Mouse (Mus musculus) MEL (cell line): ENCODE data around the gene Tmem205. TPM values are rescaled to one million over a fixed set of nuclear protein-coding genes. Genes with fewer than 3 reads are reported as not detected.

ENCODE experiments used
- DNase-seq: peaks from one replicate; pipeline ENCODE4 v3.0.0; 2011; ENCODE audit warnings: low read depth, low spot score
- H3K27ac ChIP-seq: 2 replicates; pipeline ENCODE4 v1.5.1; 2012; ENCODE audit warnings: low read depth, mild to moderate bottlenecking, control low read depth, low read length, moderate library complexity; ENCODE audit not compliant: control insufficient read depth
- H3K27me3 ChIP-seq, 2 experiments: fragments of 150-350 bp in 1 of 2; sonication (generic) in 1 of 2; 2 replicates each; pipeline ENCODE4 v1.6.1; 2012; ENCODE audit warnings: low read length in 2 of 2, mild to moderate bottlenecking in 2 of 2, improper control_type of control experiment in 1 of 2, moderate library complexity in 1 of 2; ENCODE audit not compliant: insufficient read depth in 2 of 2, control insufficient read depth in 1 of 2
- H3K36me3 ChIP-seq, 2 experiments: 2 replicates each; pipeline ENCODE4 v1.6.1; 2012 to 2014; ENCODE audit warnings: low read length in 2 of 2, improper control_type of control experiment in 1 of 2, inconsistent platforms in 1 of 2, mild to moderate bottlenecking in 1 of 2; ENCODE audit not compliant: insufficient read depth in 2 of 2, control insufficient read depth in 1 of 2
- H3K4me1 ChIP-seq, 2 experiments: fragments of 150-350 bp in 1 of 2; sonication (generic) in 1 of 2; 2 replicates each; pipeline ENCODE4 v1.6.1; 2012; ENCODE audit warnings: low read length in 2 of 2, improper control_type of control experiment in 1 of 2, mild to moderate bottlenecking in 1 of 2; ENCODE audit not compliant: insufficient read depth in 2 of 2, control insufficient read depth in 1 of 2
- H3K4me3 ChIP-seq, 2 experiments: fragments of 150-350 bp in 1 of 2; sonication (generic) in 1 of 2; 2 replicates each; pipeline ENCODE4 v1.5.1; 2012; ENCODE audit warnings: low read depth in 2 of 2, low read length in 2 of 2, mild to moderate bottlenecking in 2 of 2, moderate library complexity in 2 of 2, control low read depth in 1 of 2, improper control_type of control experiment in 1 of 2; ENCODE audit not compliant: control insufficient read depth in 1 of 2, insufficient read depth in 1 of 2
- H3K79me2 ChIP-seq: 2 replicates; pipeline ENCODE4 v1.6.1; 2012; ENCODE audit warnings: mild to moderate bottlenecking, low read length, moderate library complexity; ENCODE audit not compliant: control insufficient read depth, poor library complexity, insufficient read depth
- H3K9ac ChIP-seq: 2 replicates; pipeline ENCODE4 v1.6.1; 2012; ENCODE audit warnings: low read depth, mild to moderate bottlenecking, control low read depth, low read length, moderate library complexity; ENCODE audit not compliant: control insufficient read depth, poor library complexity, severe bottlenecking
- H3K9me3 ChIP-seq: fragments of 150-350 bp; sonication (generic); replicated peaks from 2 replicates; pipeline ENCODE4 v1.6.1; 2012; ENCODE audit warnings: mild to moderate bottlenecking, low read length, improper control_type of control experiment, moderate library complexity; ENCODE audit not compliant: insufficient read depth
- BHLHE40 ChIP-seq: IDR thresholded peaks from 2 replicates; pipeline ENCODE4 v1.6.1; 2012; ENCODE audit warnings: low read depth, mild to moderate bottlenecking, inconsistent platforms, low read length, improper control_type of control experiment, borderline replicate concordance
- CHD1 ChIP-seq: IDR thresholded peaks from 2 replicates; pipeline ENCODE4 v1.6.1; 2012; ENCODE audit warnings: low read depth, mild to moderate bottlenecking, inconsistent platforms, low read length, improper control_type of control experiment
- CHD2 ChIP-seq: IDR thresholded peaks from 2 replicates; pipeline ENCODE4 v1.6.1; 2011; ENCODE audit warnings: low read length, improper control_type of control experiment
- EP300 ChIP-seq, 2 experiments: IDR thresholded peaks; 2 replicates each; pipeline ENCODE4 v1.6.1; 2011; ENCODE audit warnings: improper control_type of control experiment in 2 of 2, low read length in 2 of 2, low read depth in 1 of 2, mild to moderate bottlenecking in 1 of 2
- ETS1 ChIP-seq: IDR thresholded peaks from 2 replicates; pipeline ENCODE4 v1.6.1; 2012; ENCODE audit warnings: low read depth, mild to moderate bottlenecking, inconsistent platforms, low read length, improper control_type of control experiment, moderate library complexity
- HCFC1 ChIP-seq: IDR thresholded peaks from 2 replicates; pipeline ENCODE4 v1.6.1; 2012; ENCODE audit warnings: low read depth, mild to moderate bottlenecking, inconsistent platforms, low read length, improper control_type of control experiment, moderate library complexity
- JUND ChIP-seq: IDR thresholded peaks from 2 replicates; pipeline ENCODE4 v1.6.1; 2011; ENCODE audit warnings: low read depth, mild to moderate bottlenecking, improper control_type of control experiment, low read length
- KAT2A ChIP-seq: conservative IDR thresholded peaks from 2 replicates; pipeline ENCODE4 v1.6.1; 2012; ENCODE audit warnings: low read depth, low read length, improper control_type of control experiment, inconsistent platforms
- MAFK ChIP-seq: IDR thresholded peaks from 2 replicates; pipeline ENCODE4 v1.6.1; 2011; ENCODE audit warnings: low read depth, mild to moderate bottlenecking, low read length, improper control_type of control experiment, borderline replicate concordance
- MYC ChIP-seq: IDR thresholded peaks from 2 replicates; pipeline ENCODE4 v1.6.1; 2011; ENCODE audit warnings: low read depth, mild to moderate bottlenecking, low read length, improper control_type of control experiment, moderate library complexity
- NELFE ChIP-seq: IDR thresholded peaks from 2 replicates; pipeline ENCODE4 v1.6.1; 2011; ENCODE audit warnings: low read depth, low read length, improper control_type of control experiment
- POLR2A ChIP-seq, 2 experiments: IDR thresholded peaks; 2 replicates each; pipeline ENCODE4 v1.6.1; 2011 to 2012; ENCODE audit warnings: low read length in 2 of 2, mild to moderate bottlenecking in 2 of 2, control low read depth in 1 of 2, improper control_type of control experiment in 1 of 2, low read depth in 1 of 2, moderate library complexity in 1 of 2; ENCODE audit not compliant: control insufficient read depth in 1 of 2, insufficient read depth in 1 of 2, poor library complexity in 1 of 2
- POLR2AphosphoS2 ChIP-seq: IDR thresholded peaks from 2 replicates; pipeline ENCODE4 v1.6.1; 2011; ENCODE audit warnings: low read length, improper control_type of control experiment
- POLR2AphosphoS5 ChIP-seq: IDR thresholded peaks from 2 replicates; pipeline ENCODE4 v1.6.1; 2012; ENCODE audit warnings: low read depth, borderline replicate concordance, mild to moderate bottlenecking, inconsistent platforms, low read length, moderate library complexity, mixed read lengths
- RCOR1 ChIP-seq: IDR thresholded peaks from 2 replicates; pipeline ENCODE4 v1.6.1; 2012; ENCODE audit warnings: low read depth, mild to moderate bottlenecking, inconsistent platforms, low read length, improper control_type of control experiment
- SIN3A ChIP-seq: IDR thresholded peaks from 2 replicates; pipeline ENCODE4 v1.6.1; 2012; ENCODE audit warnings: low read length, improper control_type of control experiment, inconsistent platforms
- SMC3 ChIP-seq: IDR thresholded peaks from 2 replicates; pipeline ENCODE4 v1.6.1; 2011; ENCODE audit warnings: low read depth, low read length, improper control_type of control experiment
- TAL1 ChIP-seq: IDR thresholded peaks from 2 replicates; pipeline ENCODE4 v1.6.1; 2012; ENCODE audit warnings: mild to moderate bottlenecking, inconsistent platforms, low read length, moderate library complexity, mixed read lengths
- TBP ChIP-seq: IDR thresholded peaks from 2 replicates; pipeline ENCODE4 v1.8.0; 2011; ENCODE audit warnings: low read depth, low read length, improper control_type of control experiment
- TCF12 ChIP-seq: IDR thresholded peaks from 2 replicates; pipeline ENCODE4 v1.6.1; 2014; ENCODE audit warnings: low read depth, mild to moderate bottlenecking, inconsistent platforms, low read length, improper control_type of control experiment, moderate library complexity
- UBTF ChIP-seq: IDR thresholded peaks from 2 replicates; pipeline ENCODE4 v1.6.1; 2012; ENCODE audit warnings: low read depth, mild to moderate bottlenecking, inconsistent platforms, low read length, improper control_type of control experiment, moderate library complexity, borderline replicate concordance; ENCODE audit not compliant: insufficient read depth
- USF1 ChIP-seq: IDR thresholded peaks from 2 replicates; pipeline ENCODE4 v1.6.1; 2014; ENCODE audit warnings: low read depth, mild to moderate bottlenecking, inconsistent platforms, low read length, improper control_type of control experiment, moderate library complexity
- USF2 ChIP-seq, 2 experiments: IDR thresholded peaks; 2 replicates each; pipeline ENCODE4 v1.6.1; 2011 to 2012; ENCODE audit warnings: improper control_type of control experiment in 2 of 2, low read length in 2 of 2, borderline replicate concordance in 1 of 2, inconsistent platforms in 1 of 2, low read depth in 1 of 2, mild to moderate bottlenecking in 1 of 2; ENCODE audit not compliant: insufficient read depth in 1 of 2
- ZMIZ1 ChIP-seq: IDR thresholded peaks from 2 replicates; pipeline ENCODE4 v1.6.1; 2012; ENCODE audit warnings: low read depth, mild to moderate bottlenecking, inconsistent platforms, low read length, improper control_type of control experiment, moderate library complexity
- ZNF384 ChIP-seq: IDR thresholded peaks from 2 replicates; pipeline ENCODE4 v1.6.1; 2012; ENCODE audit warnings: low read depth, mild to moderate bottlenecking, inconsistent platforms, low read length, improper control_type of control experiment
- polyA plus RNA-seq, 2 experiments: library from polyadenylated mRNA; stranded (reverse) in 1 of 2; unstranded in 1 of 2; fragments of >175 nt in 1 of 2; fragments of >200 nt in 1 of 2; gene quantifications; 2 replicates each; pipeline versions ENCODE4 v1.2.1 to v1.2.4; 2012; ENCODE audit warnings: low replicate concordance in 2 of 2, low read depth in 1 of 2; ENCODE audit not compliant: insufficient read length in 2 of 2, insufficient read depth in 1 of 2, missing spikeins in 1 of 2
- total RNA-seq: library from RNA; depleted of rRNA; stranded (reverse); fragments of 300-350 nt; gene quantifications from 2 replicates; pipeline ENCODE4 v1.2.3, GENCODE M21; 2012

Gene Tmem205
- total and polyA plus RNA-seq, 3 experiments = 114 to 118 TPM; not detected in 1

DNA sequence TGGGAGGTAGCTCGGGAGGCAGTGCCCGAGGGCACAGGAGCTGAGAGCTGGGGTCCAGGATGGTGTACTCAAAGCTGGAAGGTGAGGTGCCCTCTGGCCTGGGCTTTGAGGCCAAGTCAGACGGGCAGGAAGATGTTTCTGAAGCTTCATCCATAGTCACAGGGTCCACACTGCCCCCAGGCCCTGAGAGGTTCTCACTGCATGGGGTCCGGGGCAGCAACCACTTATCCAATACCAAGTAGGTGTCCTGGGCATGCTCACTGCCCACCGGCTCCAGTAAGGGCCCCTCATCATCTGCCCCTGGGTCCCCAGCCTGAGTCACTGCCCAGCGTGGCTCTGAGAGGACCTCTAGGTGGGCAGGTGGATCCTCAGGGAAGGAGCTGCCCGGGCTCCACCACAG is 31.9 kb upstream of the Tmem205 start:
- no peak overlapping the region for H3K27ac ChIP-seq
- peaks cover 14 to 37% of the 10 kb centered on the region in 2 experiments for H3K36me3 ChIP-seq
- H3K4me3 ChIP-seq = no peak overlapping the region
- no peaks in the 10 kb centered on the region for H3K27me3 ChIP-seq
- peaks cover 42% of the 10 kb centered on the region for H3K79me2 ChIP-seq
- peaks cover 19 to 46% of the 10 kb centered on the region in 2 experiments for H3K4me1 ChIP-seq
- no peaks in the 10 kb centered on the region for H3K9me3 ChIP-seq
- DNase-seq = no peak
- H3K9ac ChIP-seq = no peak overlapping the region
- TF ChIP-seq TBP (no peak), ZNF384 (no peak), SIN3A (no peak), CHD2 (no peak), TAL1 (no peak), MAFK (no peak), EP300 (IDR thresholded peaks at IDR 0.05; ENCODE audit: low read depth in 1 of 2, low read length in 2 of 2) (no peak), TCF12 (no peak), HCFC1 (no peak), MYC (no peak), POLR2AphosphoS2 (no peak), CHD1 (no peak), POLR2A (IDR thresholded peaks at IDR 0.05; ENCODE audit: control insufficient read depth in 1 of 2, insufficient read depth in 1 of 2, low read depth in 1 of 2, low read length in 2 of 2, poor library complexity in 1 of 2) (no peak), POLR2AphosphoS5 (no peak), USF2 (IDR thresholded peaks at IDR 0.05; ENCODE audit: borderline replicate concordance in 1 of 2, insufficient read depth in 1 of 2, low read depth in 1 of 2, low read length in 2 of 2) (no peak), BHLHE40 (no peak)

DNA sequence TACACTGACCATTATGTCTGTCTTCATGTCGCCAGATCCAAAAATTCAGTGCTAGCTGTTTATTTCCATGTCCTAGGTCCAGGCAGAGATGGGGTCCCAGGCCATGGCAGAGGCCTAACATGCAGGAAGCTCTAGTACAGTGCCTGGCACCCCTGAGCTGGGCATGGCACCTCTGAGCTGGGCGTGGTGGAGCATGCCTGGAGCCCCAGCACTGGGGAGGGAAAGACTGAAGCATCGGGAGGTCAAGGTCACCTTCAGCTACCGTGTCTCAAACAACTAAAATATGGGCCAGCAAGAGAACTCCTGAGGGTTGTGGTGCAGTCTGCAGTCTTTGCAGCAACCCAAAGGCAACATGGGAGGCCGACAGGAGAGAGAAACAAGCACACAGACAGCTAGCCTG is 31.0 kb upstream of the Tmem205 start:
- no peak overlapping the region for H3K4me3 ChIP-seq
- DNase-seq = peak; percentile 39
- H3K4me1 ChIP-seq = peaks cover 12 to 39% of the 10 kb centered on the region in 2 experiments
- H3K79me2 ChIP-seq = peaks cover 39% of the 10 kb centered on the region
- H3K36me3 ChIP-seq = peaks cover 14 to 31% of the 10 kb centered on the region in 2 experiments
- TF ChIP-seq ZMIZ1 (no peak), ETS1 (no peak), USF1 (no peak), JUND (no peak), MAFK (no peak), UBTF (no peak), ZNF384 (no peak), RCOR1 (no peak), NELFE (no peak), SMC3 (no peak), KAT2A (no peak), POLR2A (IDR thresholded peaks at IDR 0.05; ENCODE audit: control insufficient read depth in 1 of 2, insufficient read depth in 1 of 2, low read depth in 1 of 2, low read length in 2 of 2, poor library complexity in 1 of 2) (no peak), HCFC1 (no peak)
- TF ChIP-seq, all 39 proteins: peak for 0
- no peaks in the 10 kb centered on the region for H3K27me3 ChIP-seq
- no peak overlapping the region for H3K9ac ChIP-seq
- H3K9me3 ChIP-seq = no peaks in the 10 kb centered on the region
- 0 out of 2 replicates have a peak overlapping the region, but pooled peaks have one; percentile 1 for H3K27ac ChIP-seq
